Mouse (Mus musculus) midbrain, postnatal 0 days (tissue): ENCODE results near the gene Dph1. TPM values are rescaled to one million over a fixed set of nuclear protein-coding genes. Genes with fewer than 3 reads are reported as not detected.

Source experiments
- ATAC-seq: fragments of 200-750 bp; cut with Nextera tagmentation; 2 replicates; pipeline ENCODE4 v1.8.0; 2017; ENCODE audit warnings: moderate number of reproducible peaks, mild to moderate bottlenecking, moderate TSS enrichment, moderate library complexity; ENCODE audit not compliant: low FRiP score
- DNase-seq: peaks from one replicate; pipeline ENCODE4 v3.0.0-alpha.2; 2015; ENCODE audit warnings: low spot score
- H3K27ac ChIP-seq: fragments of 300-500 bp; sonication (generic); 2 replicates; pipeline ENCODE4 v1.5.1; 2014; ENCODE audit warnings: low read depth, mild to moderate bottlenecking, low read length, mixed read lengths
- H3K27me3 ChIP-seq: fragments of 300-500 bp; sonication (generic); 2 replicates; pipeline ENCODE4 v1.6.1; 2014; ENCODE audit warnings: low read length, control low read depth, mixed read lengths; ENCODE audit not compliant: insufficient read depth
- H3K36me3 ChIP-seq: fragments of 300-500 bp; sonication (generic); 2 replicates; pipeline ENCODE4 v1.6.1; 2014; ENCODE audit warnings: low read length, control low read depth, mixed read lengths; ENCODE audit not compliant: insufficient read depth
- H3K4me1 ChIP-seq: fragments of 300-500 bp; sonication (generic); 2 replicates; pipeline ENCODE4 v1.6.1; 2014; ENCODE audit warnings: mild to moderate bottlenecking, control low read depth, antibody characterized with exemption, low read length, mixed read lengths; ENCODE audit not compliant: insufficient read depth
- H3K4me2 ChIP-seq: fragments of 300-500 bp; sonication (generic); 2 replicates; pipeline ENCODE4 v1.6.1; 2014; ENCODE audit warnings: low read depth, mild to moderate bottlenecking, low read length, mixed read lengths; ENCODE audit not compliant: poor library complexity, severe bottlenecking
- H3K4me3 ChIP-seq: fragments of 300-500 bp; sonication (generic); 2 replicates; pipeline ENCODE4 v1.5.1; 2014; ENCODE audit warnings: low read depth, mild to moderate bottlenecking, low read length, moderate library complexity
- H3K9ac ChIP-seq: fragments of 300-500 bp; sonication (generic); replicated peaks from 2 replicates; pipeline ENCODE4 v1.6.1; 2014; ENCODE audit warnings: mild to moderate bottlenecking, low read length, moderate library complexity, mixed read lengths; ENCODE audit not compliant: poor library complexity, severe bottlenecking
- H3K9me3 ChIP-seq: fragments of 300-500 bp; sonication (generic); 2 replicates; pipeline ENCODE4 v1.6.1; 2016; ENCODE audit warnings: low read length, control low read depth
- CTCF ChIP-seq: IDR thresholded peaks from 2 replicates; pipeline ENCODE4 v1.5.1; 2016; ENCODE audit warnings: antibody characterized with exemption, mild to moderate bottlenecking
- WGBS: fragments of 180-500 bp; shearing (Covaris S2); extraction: QIAGEN DNeasy Blood & Tissue Kit; methylation state at CpG from one replicate; pipeline ENCODE4 v1.1.7; 2014; 5-methylcytosine and 5-hydroxymethylcytosine counted together
- polyA plus RNA-seq: library from polyadenylated mRNA; unstranded; fragments of >200 nt; fragmentation: Nextera tagmentation; extraction: Ambion mirVana; gene quantifications from 2 replicates; pipeline ENCODE4 v1.2.1, GENCODE M21; 2015
- total RNA-seq: library from RNA; depleted of rRNA; stranded (reverse); fragments of >200 nt; gene quantifications from 2 replicates; pipeline ENCODE4 v1.2.3, GENCODE M21; 2014

The Dph1 gene
- total and polyA plus RNA-seq, 2 experiments from 2014 or later = 10.8 to 17.4 TPM

DNA sequence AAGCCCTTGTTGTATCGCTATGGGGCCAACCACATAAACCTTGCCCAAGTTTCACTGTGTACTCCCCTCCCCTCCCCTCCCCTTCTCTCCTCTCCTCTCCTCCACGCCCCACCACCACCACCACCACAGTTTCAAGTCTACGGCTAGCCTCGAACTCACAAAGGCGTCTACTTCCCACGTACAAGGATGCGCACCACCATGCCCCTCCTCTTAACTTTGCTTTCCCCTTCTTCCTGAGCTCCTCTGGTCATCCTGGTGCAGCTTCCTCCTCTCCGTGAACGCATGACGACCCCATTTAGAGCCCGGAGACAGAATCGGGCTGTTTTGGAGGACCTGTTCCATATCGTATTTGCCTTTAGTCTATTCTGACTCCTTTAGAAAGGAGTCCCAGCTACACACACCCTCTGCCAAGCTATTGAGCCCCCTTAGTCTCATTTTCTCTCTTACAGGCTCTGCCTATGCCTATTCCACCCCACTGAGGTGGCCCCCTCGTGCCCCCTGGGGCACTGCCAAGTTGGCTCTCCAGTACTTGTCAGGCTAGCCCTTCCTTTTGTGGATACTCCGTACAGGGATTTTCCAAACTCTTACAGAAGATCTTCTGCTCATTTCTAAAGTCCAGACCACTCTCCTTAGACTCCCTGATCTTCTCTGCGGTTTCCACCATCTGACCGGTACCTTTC, 19.7 kb downstream of the Dph1 start:
- peak overlapping the region; percentile 87 for H3K4me2 ChIP-seq
- H3K4me1 ChIP-seq = peaks cover 9% of the 10 kb centered on the region; the same call in 1 of the 2 replicates
- H3K9me3 ChIP-seq = no peaks in the 10 kb centered on the region
- no peaks in the 10 kb centered on the region for H3K36me3 ChIP-seq
- H3K27ac ChIP-seq = no peak overlapping the region
- 3% methylated on average over 17 of the region's 17 CpGs for WGBS
- DNase-seq = no peak
- H3K9ac ChIP-seq = no peak overlapping the region
- TF ChIP-seq CTCF = no peak
- H3K4me3 ChIP-seq = no peak overlapping the region
- H3K27me3 ChIP-seq = peaks cover 18% of the 10 kb centered on the region
- ATAC-seq = no peak

DNA sequence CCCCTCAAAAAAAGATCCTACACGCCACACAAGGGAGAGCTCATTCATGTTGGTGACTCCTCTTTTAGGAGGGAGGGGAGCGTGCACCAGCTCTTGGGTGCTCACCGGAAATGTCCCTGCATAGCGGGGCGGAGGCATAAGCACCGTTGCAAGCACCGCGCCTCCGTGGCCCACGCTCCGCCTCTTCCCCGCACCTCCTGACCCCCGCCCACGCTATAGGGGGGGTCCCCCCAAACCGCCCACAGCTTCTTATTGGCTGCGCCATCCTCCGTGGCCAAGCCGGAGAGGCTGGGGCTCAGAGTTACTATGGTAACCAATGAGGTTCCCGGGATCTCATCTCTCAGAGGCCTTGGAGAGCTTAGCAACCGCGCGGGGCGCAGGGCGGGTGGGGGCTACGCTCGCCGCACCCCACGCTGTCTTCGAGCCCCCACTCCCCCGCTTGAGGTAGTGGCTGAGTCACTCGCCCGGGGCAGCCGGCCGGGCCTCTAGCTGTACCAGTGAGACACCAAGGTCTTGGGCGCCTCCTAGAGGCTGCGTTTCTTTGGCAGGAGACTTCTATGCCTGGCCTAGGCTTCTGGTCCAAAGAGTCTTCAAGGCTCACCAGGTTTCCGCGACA, 20.8 kb downstream of the Dph1 start:
- 2% methylated on average over 27 of the region's 38 CpGs for WGBS
- Histone ChIP-seq H3K4me2 (peak overlapping the region; percentile 84), H3K4me1 (peaks cover 9% of the 10 kb centered on the region; the same call in 1 of the 2 replicates), H3K36me3 (no peaks in the 10 kb centered on the region), H3K27me3 (peaks cover 28% of the 10 kb centered on the region), H3K9me3 (no peaks in the 10 kb centered on the region), H3K4me3 (peak overlapping the region; percentile 38), H3K27ac (no peak overlapping the region), H3K9ac (peak overlapping the region; percentile 14; the same call in 1 of the 2 replicates)
- TF ChIP-seq CTCF = peak; percentile 81
- DNase-seq = peak; percentile 93
- ATAC-seq = peak; percentile 65

DNA sequence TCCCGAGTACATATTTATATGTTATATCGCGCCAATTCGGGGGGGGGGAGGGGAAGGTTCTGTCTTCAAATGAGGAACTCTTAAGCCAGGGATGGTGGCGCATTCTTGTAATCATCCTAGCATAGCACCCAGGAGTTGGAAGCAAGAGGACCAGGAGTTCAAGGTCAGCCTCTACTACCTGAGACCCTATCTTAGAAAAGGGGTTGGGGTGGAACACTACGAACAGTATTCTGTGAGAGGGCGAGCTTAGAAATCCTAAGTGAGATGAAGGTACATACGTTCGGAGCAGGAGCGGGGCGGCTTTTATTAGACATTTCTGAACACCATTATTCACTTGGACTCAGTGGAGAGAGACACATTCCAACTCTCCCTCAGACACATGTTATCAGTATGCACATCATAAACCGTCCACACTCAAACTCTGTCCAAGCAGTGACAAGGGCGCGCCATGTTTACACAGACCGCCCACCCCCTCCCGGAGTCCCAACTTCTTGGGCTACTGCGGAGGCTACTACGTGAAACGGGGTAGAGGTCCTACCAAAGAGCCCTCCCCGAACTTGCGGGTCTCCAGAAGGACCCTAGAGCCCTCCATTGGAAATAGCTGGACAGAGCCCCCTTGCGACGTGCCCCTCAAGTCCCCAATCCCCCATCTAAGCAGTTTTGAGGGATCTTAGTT, 21.5 kb downstream of the Dph1 start, which contains the start of gene Hic1:
Gene Hic1 (minus strand): TSS at position 115 of the 676 bp plus-strand sequence.
- no peak for TF ChIP-seq CTCF
- ATAC-seq (no peak), DNase-seq (no peak)
- Histone ChIP-seq H3K27ac (no peak within 1 kb of the TSS), H3K9me3 (no peaks in the 10 kb centered on the region), H3K4me1 (peaks cover 9% of the 10 kb centered on the region; the same call in 1 of the 2 replicates), H3K4me3 (peak within 1 kb of the TSS; percentile 38), H3K9ac (peak within 1 kb of the TSS; percentile 34), H3K27me3 (peaks cover 35% of the 10 kb centered on the region), H3K4me2 (peak within 1 kb of the TSS; percentile 84), H3K36me3 (no peaks in the 10 kb centered on the region)
- 4% methylated on average over 23 of the region's 23 CpGs for WGBS

DNA sequence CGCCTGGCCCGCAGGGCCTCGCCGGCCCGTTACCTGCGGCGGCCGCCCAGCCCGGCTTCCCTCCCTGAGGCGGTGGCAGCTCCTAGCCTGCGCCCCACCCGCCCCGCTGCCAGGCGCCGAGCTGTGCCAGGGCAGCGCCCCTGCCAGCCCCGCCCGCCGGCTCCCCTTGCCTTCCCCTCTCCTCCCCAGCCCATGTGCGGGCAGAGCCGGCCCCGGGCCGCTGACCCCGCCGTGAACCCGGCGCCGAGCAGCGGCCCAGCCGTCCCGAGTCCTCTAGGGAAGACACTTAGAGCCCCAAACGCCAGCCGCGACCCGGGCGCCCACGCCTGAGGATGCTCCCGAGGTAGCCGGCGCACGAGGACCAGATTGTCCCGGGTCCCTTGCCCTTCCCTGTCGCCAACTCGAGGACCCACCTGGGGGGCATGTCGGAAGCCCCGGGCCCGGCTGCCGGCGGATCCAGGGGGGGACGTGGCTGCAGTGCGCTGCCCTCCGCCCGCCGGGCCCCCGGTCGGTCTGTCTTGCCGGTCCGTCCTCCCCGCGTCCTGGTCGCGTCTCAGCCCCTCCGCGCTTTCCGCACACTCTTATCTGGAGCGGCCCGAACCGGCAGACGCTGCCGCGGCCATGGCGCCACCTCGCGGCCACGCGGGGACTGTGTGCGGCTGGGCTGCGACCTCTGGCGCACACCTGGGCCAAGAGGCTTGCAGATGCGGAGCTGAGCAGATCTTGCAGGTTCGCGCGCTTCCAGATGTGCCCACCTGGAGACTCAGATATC, 22.3 kb downstream of the Dph1 start:
- H3K4me3 ChIP-seq = peak overlapping the region; percentile 38
- peak; percentile 81 for DNase-seq
- peaks cover 9% of the 10 kb centered on the region; the same call in 1 of the 2 replicates for H3K4me1 ChIP-seq
- peak; percentile 93 for TF ChIP-seq CTCF
- H3K27me3 ChIP-seq = peaks cover 42% of the 10 kb centered on the region
- ATAC-seq = no peak
- WGBS = 1% methylated on average over 73 of the region's 83 CpGs
- H3K9ac ChIP-seq = peak overlapping the region; percentile 34; the same call in 1 of the 2 replicates
- no peaks in the 10 kb centered on the region for H3K36me3 ChIP-seq
- no peaks in the 10 kb centered on the region for H3K9me3 ChIP-seq
- H3K4me2 ChIP-seq = peak overlapping the region; percentile 84
- no peak overlapping the region for H3K27ac ChIP-seq
